Mouse (Mus musculus) activated CD4-positive, CD25-positive, alpha-beta regulatory T cell, adult 4 months (primary cell): ENCODE measurements around the gene Abi3bp. TPM values are rescaled to one million over a fixed set of nuclear protein-coding genes. Genes with fewer than 3 reads are reported as not detected.

Source experiments
- ATAC-seq: one replicate; pipeline ENCODE4 v1.8.0; 2017
- polyA plus RNA-seq, 2 experiments: library from polyadenylated mRNA; unstranded; fragments of 100-300 nt; shearing (Covaris generic); gene quantifications; one replicate each; pipeline ENCODE4 v1.2.1; 2017

Abi3bp gene
- polyA plus RNA-seq, 2 experiments from 2014 or later = 0.12 to 0.18 TPM

GRCm38 (mm10) chr16:56690715-56691114, 213.0 kb downstream of the Abi3bp start:
- ATAC-seq = no peak

GRCm38 (mm10) chr16:56696448-56696847, 218.8 kb downstream of the Abi3bp start:
- no peak for ATAC-seq

GRCm38 (mm10) chr16:56700898-56701297, 223.2 kb downstream of the Abi3bp start:
- ATAC-seq = no peak

- no peak for ATAC-seq
Measured at GRCm38 (mm10) chr16:56705731-56706130, 228.1 kb downstream of the Abi3bp start.

GRCm38 (mm10) chr16:56710071-56710470, 232.4 kb downstream of the Abi3bp start:
- ATAC-seq = no peak

GRCm38 (mm10) chr16:56715608-56716007, 237.9 kb downstream of the Abi3bp start:
- no peak for ATAC-seq

GRCm38 (mm10) chr16:56716557-56717179, 239.0 kb downstream of the Abi3bp start:
- no peak for ATAC-seq

- ATAC-seq = peak; percentile 83
Measured at GRCm38 (mm10) chr16:56717224-56718200, 239.8 kb downstream of the Abi3bp start, which contains the start of gene Tfg. TSS of gene Tfg (minus strand) at chr16:56717450.

- ATAC-seq = no peak
Measured at GRCm38 (mm10) chr16:56719031-56719430, 241.4 kb downstream of the Abi3bp start.

- no peak for ATAC-seq
Measured at GRCm38 (mm10) chr16:56722357-56722756, 244.7 kb downstream of the Abi3bp start.

GRCm38 (mm10) chr16:56724927-56725326, 247.2 kb downstream of the Abi3bp start:
- no peak for ATAC-seq

GRCm38 (mm10) chr16:56729060-56729459, 251.4 kb downstream of the Abi3bp start:
- no peak for ATAC-seq

Other genes with a start within 250 kb of the Abi3bp start
- gene Tfg, start 239.6 kb downstream of the Abi3bp start, polyA plus RNA-seq = 10 to 100 TPM; 65.8 to 69.2 TPM